Mouse (Mus musculus): ENCODE data around the gene Zdbf2. TPM values are rescaled to one million over a fixed set of nuclear protein-coding genes. Genes with fewer than 3 reads are reported as not detected.

Zdbf2 gene
- polyA plus RNA-seq, 1 experiment, result not detected

- TF ChIP-seq CTCF (IDR thresholded peaks at IDR 0.05; ENCODE audit: extremely low read depth, insufficient read length, insufficient replicate concordance, low read depth, low read length), result no peak
- TF ChIP-seq POLR2A (IDR thresholded peaks at IDR 0.05; ENCODE audit: low read depth, low read length), result no peak
- H3K27ac ChIP-seq (ENCODE audit: insufficient read depth, low read depth, low read length), result no peak overlapping the region
- peaks cover 24% of the 10 kb centered on the region for H3K27me3 ChIP-seq (ENCODE audit: control insufficient read depth, insufficient read depth, low read length)
- 51% methylated on average over 4 of the region's 4 CpGs for WGBS
- no peaks in the 10 kb centered on the region for H3K36me3 ChIP-seq (ENCODE audit: control insufficient read depth, insufficient read depth, low read length)
- H3K4me3 ChIP-seq (ENCODE audit: low read depth, low read length), result no peak overlapping the region
- H3K4me1 ChIP-seq (ENCODE audit: control insufficient read depth, insufficient read depth, insufficient read length, low read length), result no peaks in the 10 kb centered on the region
Observed at GRCm38 (mm10) chr1:63243854-63244253, 29.2 kb upstream of the Zdbf2 start.

- H3K4me1 ChIP-seq (ENCODE audit: control insufficient read depth, insufficient read depth, insufficient read length, low read length), result no peaks in the 10 kb centered on the region
- H3K4me3 ChIP-seq (ENCODE audit: low read depth, low read length), result no peak overlapping the region
- peaks cover 30% of the 10 kb centered on the region for H3K27me3 ChIP-seq (ENCODE audit: control insufficient read depth, insufficient read depth, low read length)
- TF ChIP-seq POLR2A (IDR thresholded peaks at IDR 0.05; ENCODE audit: low read depth, low read length) (no peak), CTCF (IDR thresholded peaks at IDR 0.05; ENCODE audit: extremely low read depth, insufficient read length, insufficient replicate concordance, low read depth, low read length) (no peak)
- H3K27ac ChIP-seq (ENCODE audit: insufficient read depth, low read depth, low read length), result no peak overlapping the region
- WGBS, result 10% methylated on average over 16 of the region's 16 CpGs
- H3K36me3 ChIP-seq (ENCODE audit: control insufficient read depth, insufficient read depth, low read length), result no peaks in the 10 kb centered on the region
Observed at GRCm38 (mm10) chr1:63246862-63247521, 26.1 kb upstream of the Zdbf2 start.

- no peak overlapping the region for H3K27ac ChIP-seq (ENCODE audit: insufficient read depth, low read depth, low read length)
- peaks cover 37% of the 10 kb centered on the region for H3K27me3 ChIP-seq (ENCODE audit: control insufficient read depth, insufficient read depth, low read length)
- TF ChIP-seq POLR2A (IDR thresholded peaks at IDR 0.05; ENCODE audit: low read depth, low read length), result no peak
- TF ChIP-seq CTCF (IDR thresholded peaks at IDR 0.05; ENCODE audit: extremely low read depth, insufficient read length, insufficient replicate concordance, low read depth, low read length), result no peak
- no peaks in the 10 kb centered on the region for H3K36me3 ChIP-seq (ENCODE audit: control insufficient read depth, insufficient read depth, low read length)
- WGBS, result 7% methylated on average over 18 of the region's 18 CpGs
- H3K4me1 ChIP-seq (ENCODE audit: control insufficient read depth, insufficient read depth, insufficient read length, low read length), result no peaks in the 10 kb centered on the region
- no peak overlapping the region for H3K4me3 ChIP-seq (ENCODE audit: low read depth, low read length)
Observed at GRCm38 (mm10) chr1:63247831-63248359, 25.2 kb upstream of the Zdbf2 start.

- H3K4me3 ChIP-seq (ENCODE audit: low read depth, low read length), result no peak overlapping the region
- WGBS, result 7% methylated on average over 44 of the region's 44 CpGs
- H3K4me1 ChIP-seq (ENCODE audit: control insufficient read depth, insufficient read depth, insufficient read length, low read length), result no peaks in the 10 kb centered on the region
- no peak for TF ChIP-seq CTCF (IDR thresholded peaks at IDR 0.05; ENCODE audit: extremely low read depth, insufficient read length, insufficient replicate concordance, low read depth, low read length)
- TF ChIP-seq POLR2A (IDR thresholded peaks at IDR 0.05; ENCODE audit: low read depth, low read length), result no peak
- no peaks in the 10 kb centered on the region for H3K36me3 ChIP-seq (ENCODE audit: control insufficient read depth, insufficient read depth, low read length)
- peaks cover 39% of the 10 kb centered on the region for H3K27me3 ChIP-seq (ENCODE audit: control insufficient read depth, insufficient read depth, low read length)
- no peak overlapping the region for H3K27ac ChIP-seq (ENCODE audit: insufficient read depth, low read depth, low read length)
Observed at GRCm38 (mm10) chr1:63248360-63248851, 24.7 kb upstream of the Zdbf2 start.

- Histone ChIP-seq H3K4me3 (ENCODE audit: low read depth, low read length) (no peak overlapping the region), H3K4me1 (ENCODE audit: control insufficient read depth, insufficient read depth, insufficient read length, low read length) (no peaks in the 10 kb centered on the region), H3K27ac (ENCODE audit: insufficient read depth, low read depth, low read length) (no peak overlapping the region), H3K36me3 (ENCODE audit: control insufficient read depth, insufficient read depth, low read length) (no peaks in the 10 kb centered on the region), H3K27me3 (ENCODE audit: control insufficient read depth, insufficient read depth, low read length) (peaks cover 39% of the 10 kb centered on the region)
- WGBS, result 55% methylated on average over 4 of the region's 4 CpGs
- no peak for TF ChIP-seq CTCF (IDR thresholded peaks at IDR 0.05; ENCODE audit: extremely low read depth, insufficient read length, insufficient replicate concordance, low read depth, low read length)
- TF ChIP-seq POLR2A (IDR thresholded peaks at IDR 0.05; ENCODE audit: low read depth, low read length), result no peak
Observed at GRCm38 (mm10) chr1:63249261-63249660, 23.8 kb upstream of the Zdbf2 start.

GRCm38 (mm10) chr1:63252351-63253209 lies 20.5 kb upstream of the Zdbf2 start:
- Histone ChIP-seq H3K27me3 (ENCODE audit: control insufficient read depth, insufficient read depth, low read length) (peaks cover 34% of the 10 kb centered on the region), H3K4me1 (ENCODE audit: control insufficient read depth, insufficient read depth, insufficient read length, low read length) (no peaks in the 10 kb centered on the region), H3K27ac (ENCODE audit: insufficient read depth, low read depth, low read length) (no peak overlapping the region), H3K4me3 (ENCODE audit: low read depth, low read length) (no peak overlapping the region), H3K36me3 (ENCODE audit: control insufficient read depth, insufficient read depth, low read length) (no peaks in the 10 kb centered on the region)
- WGBS, result 42% methylated on average over 24 of the region's 24 CpGs
- TF ChIP-seq CTCF (IDR thresholded peaks at IDR 0.05; ENCODE audit: extremely low read depth, insufficient read length, insufficient replicate concordance, low read depth, low read length), result no peak
- no peak for TF ChIP-seq POLR2A (IDR thresholded peaks at IDR 0.05; ENCODE audit: low read depth, low read length)

GRCm38 (mm10) chr1:63253291-63253690 lies 19.8 kb upstream of the Zdbf2 start:
- 44% methylated on average over 5 of the region's 5 CpGs for WGBS
- Histone ChIP-seq H3K4me3 (ENCODE audit: low read depth, low read length) (no peak overlapping the region), H3K4me1 (ENCODE audit: control insufficient read depth, insufficient read depth, insufficient read length, low read length) (no peaks in the 10 kb centered on the region), H3K27me3 (ENCODE audit: control insufficient read depth, insufficient read depth, low read length) (peaks cover 27% of the 10 kb centered on the region), H3K36me3 (ENCODE audit: control insufficient read depth, insufficient read depth, low read length) (no peaks in the 10 kb centered on the region), H3K27ac (ENCODE audit: insufficient read depth, low read depth, low read length) (no peak overlapping the region)
- TF ChIP-seq POLR2A (IDR thresholded peaks at IDR 0.05; ENCODE audit: low read depth, low read length) (no peak), CTCF (IDR thresholded peaks at IDR 0.05; ENCODE audit: extremely low read depth, insufficient read length, insufficient replicate concordance, low read depth, low read length) (no peak)

Measured in small intestine, adult 2 months (tissue).